Mouse (Mus musculus) neural tube, embryonic 11.5 days (tissue): ENCODE measurements at regions not wholly inside any gene's neighbourhood (a gene's known extent, or its start where the extent isn't known, plus 50 kb on each side); places are given as distances from the start of the nearest gene placed in this dataset.
"Not testable (repeated sequence)": the region's sequence is repeated elsewhere in the genome, so short reads cannot be mapped to it uniquely, and the experiment has no call there.

Experiments used
- ATAC-seq: fragments of 200-750 bp; cut with Nextera tagmentation; 2 replicates; pipeline ENCODE4 v1.8.0; 2017; ENCODE audit warnings: moderate number of reproducible peaks, mild to moderate bottlenecking, moderate TSS enrichment, moderate library complexity; ENCODE audit not compliant: insufficient read depth, low FRiP score, low TSS enrichment
- DNase-seq: peaks from one replicate; pipeline ENCODE4 v3.0.0-alpha.2; 2015; ENCODE audit warnings: low spot score
- H3K27ac ChIP-seq: fragments of 300-500 bp; sonication (generic); 2 replicates; pipeline ENCODE4 v1.5.1; 2014; ENCODE audit warnings: low read depth, mild to moderate bottlenecking, low read length
- H3K27me3 ChIP-seq: fragments of 300-500 bp; sonication (generic); 2 replicates; pipeline ENCODE4 v1.6.1; 2014; ENCODE audit warnings: mild to moderate bottlenecking, low read length, mixed read lengths; ENCODE audit not compliant: control insufficient read depth, insufficient read depth
- H3K36me3 ChIP-seq: fragments of 300-500 bp; sonication (generic); 2 replicates; pipeline ENCODE4 v1.6.1; 2014; ENCODE audit warnings: mild to moderate bottlenecking, low read length, moderate library complexity, mixed read lengths; ENCODE audit not compliant: control insufficient read depth, insufficient read depth
- H3K4me1 ChIP-seq: fragments of 300-500 bp; sonication (generic); 2 replicates; pipeline ENCODE4 v1.6.1; 2014; ENCODE audit warnings: low read length, mixed read lengths; ENCODE audit not compliant: control insufficient read depth, insufficient read depth
- H3K4me2 ChIP-seq: fragments of 300-500 bp; sonication (generic); 2 replicates; pipeline ENCODE4 v1.6.1; 2014; ENCODE audit warnings: low read depth, mild to moderate bottlenecking, moderate library complexity
- H3K4me3 ChIP-seq: fragments of 300-500 bp; sonication (generic); 2 replicates; pipeline ENCODE4 v1.5.1; 2014; ENCODE audit warnings: low read depth, low read length
- H3K9ac ChIP-seq: fragments of 300-500 bp; sonication (generic); 2 replicates; pipeline ENCODE4 v1.6.1; 2014; ENCODE audit warnings: mild to moderate bottlenecking, low read length
- H3K9me3 ChIP-seq: fragments of 300-500 bp; sonication (generic); 2 replicates; pipeline ENCODE4 v1.6.1; 2016; ENCODE audit warnings: low read length; ENCODE audit not compliant: control insufficient read depth
- whole genome bisulfite sequencing: fragments of 180-500 bp; shearing (Covaris S2); extraction: QIAGEN DNeasy Blood & Tissue Kit; methylation state at CpG from one replicate; pipeline ENCODE4 v1.1.7; 2014; 5-methylcytosine and 5-hydroxymethylcytosine counted together

DNA sequence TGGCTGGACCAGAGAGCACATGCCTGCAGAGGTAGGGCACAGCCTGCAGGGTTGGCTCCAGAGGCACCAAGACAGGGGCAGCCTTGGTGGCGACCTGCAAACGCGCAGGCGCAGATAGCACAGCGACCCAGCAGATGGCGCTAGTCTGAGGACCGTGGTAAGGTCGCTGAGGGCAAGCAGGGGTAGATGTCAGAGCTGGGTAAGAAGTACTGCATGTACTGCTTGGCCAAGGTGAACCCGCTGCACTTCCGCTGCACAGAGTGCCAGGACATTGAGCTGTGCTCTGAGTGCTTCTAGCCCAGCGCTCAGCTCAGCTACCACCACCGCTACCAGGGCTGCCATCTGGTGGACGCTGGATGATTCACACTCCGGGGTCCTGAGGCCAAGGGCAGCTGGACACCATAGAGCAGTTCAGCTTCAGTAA is 68.3 kb downstream of the Hsp90b1 start:
- DNase-seq (peak; percentile 82), ATAC-seq (peak; percentile 87)
- 2% methylated on average over 14 of the region's 14 CpGs for WGBS
- H3K27ac ChIP-seq, H3K27me3 ChIP-seq, H3K9me3 ChIP-seq, H3K36me3 ChIP-seq, H3K4me1 ChIP-seq: not testable (repeated sequence)
- Histone ChIP-seq H3K4me3 (peak overlapping the region; percentile 23; the same call in 1 of the 2 replicates), H3K4me2 (peak overlapping the region; percentile 37), H3K9ac (peak overlapping the region; percentile 10; the same call in 1 of the 2 replicates)

DNA sequence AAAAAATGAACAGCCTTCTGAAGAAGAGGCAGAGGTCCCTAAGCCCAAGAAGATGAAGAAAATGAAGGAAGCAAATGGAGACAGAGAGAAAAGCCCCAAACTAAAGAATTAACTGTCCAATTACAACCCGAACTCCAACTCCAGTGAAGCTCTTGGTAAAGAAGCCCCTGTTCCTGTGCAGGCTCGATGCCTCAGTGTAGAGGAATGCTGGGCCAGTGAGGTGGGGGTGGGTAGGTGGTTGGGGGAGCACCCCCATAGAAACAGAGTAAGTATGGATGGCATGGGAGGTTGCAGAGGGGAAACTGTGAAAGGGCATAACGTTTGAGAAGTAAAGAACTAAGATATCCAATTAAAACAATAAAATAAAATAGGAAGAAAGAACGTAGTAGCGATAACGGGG is 68.8 kb downstream of the Hsp90b1 start:
- H3K4me2 ChIP-seq = peak overlapping the region; percentile 37
- not testable (repeated sequence) for H3K4me1 ChIP-seq, H3K27ac ChIP-seq, DNase-seq, H3K4me3 ChIP-seq, H3K36me3 ChIP-seq, H3K27me3 ChIP-seq, H3K9me3 ChIP-seq
- H3K9ac ChIP-seq = 0 out of 2 replicates have a peak overlapping the region, but pooled peaks have one; percentile 10
- 0 out of 2 replicates have a peak, but pooled peaks have one; percentile 16 for ATAC-seq
- WGBS = 26% methylated on average over 6 of the region's 6 CpGs

DNA sequence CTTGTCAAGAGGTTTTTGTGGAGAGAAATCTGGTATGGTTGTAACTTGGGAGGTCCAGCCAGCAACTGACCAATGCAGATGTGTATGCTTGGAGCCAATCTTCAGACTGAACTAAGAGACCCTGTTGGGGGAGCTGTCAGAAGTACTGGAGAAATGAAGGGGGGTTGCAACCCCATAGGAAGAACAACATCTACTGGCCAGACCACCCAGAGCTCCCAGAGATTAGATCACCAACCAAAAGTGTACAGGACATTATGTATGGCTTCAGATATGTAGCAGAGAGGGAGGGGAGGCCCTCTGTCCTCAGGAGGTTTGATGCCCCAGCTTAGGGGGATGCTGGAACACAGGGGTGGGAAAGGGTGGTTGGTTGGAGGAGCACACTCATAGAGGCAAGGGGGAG is 78.6 kb downstream of the Hsp90b1 start:
- not testable (repeated sequence) for DNase-seq, H3K9ac ChIP-seq, H3K9me3 ChIP-seq, H3K4me3 ChIP-seq, H3K27ac ChIP-seq, H3K4me2 ChIP-seq, H3K36me3 ChIP-seq, H3K4me1 ChIP-seq, ATAC-seq, H3K27me3 ChIP-seq

DNA sequence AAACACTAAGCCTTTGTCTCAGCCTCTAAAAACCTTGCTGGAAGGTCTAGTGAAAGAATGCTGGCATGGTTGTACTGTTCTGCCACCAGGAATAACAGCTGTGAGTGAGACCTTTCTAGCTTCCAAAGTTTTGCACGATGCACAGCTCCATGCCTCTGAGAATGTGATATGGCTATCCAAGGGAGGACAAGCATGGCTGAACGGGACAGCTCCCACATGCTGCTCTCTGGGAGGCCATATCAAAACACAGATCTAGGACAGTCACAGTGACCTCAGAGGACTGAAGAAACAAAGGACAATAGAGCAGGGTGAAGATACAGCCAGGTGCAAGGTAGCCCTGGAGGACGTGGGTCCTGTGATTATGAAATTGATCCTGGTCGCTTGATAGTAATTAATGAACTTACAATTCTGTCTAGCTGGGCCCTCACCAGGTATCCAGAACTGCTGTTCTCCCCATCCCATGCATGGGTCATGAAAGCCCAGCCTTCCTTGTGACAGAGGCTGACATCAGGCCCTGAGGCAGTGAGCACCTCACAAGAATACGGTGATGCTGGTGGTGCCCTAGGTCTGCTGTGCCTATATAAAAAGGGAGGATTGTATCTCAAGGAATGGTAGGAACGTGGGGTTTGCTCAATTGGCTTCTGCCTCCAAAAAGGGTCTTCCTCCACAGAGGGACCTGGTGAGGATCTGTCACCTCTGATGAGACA is 87.2 kb downstream of the Hsp90b1 start:
- H3K4me1 ChIP-seq, H3K27ac ChIP-seq, H3K27me3 ChIP-seq, H3K4me2 ChIP-seq, H3K9ac ChIP-seq, H3K4me3 ChIP-seq, ATAC-seq, DNase-seq, H3K9me3 ChIP-seq, H3K36me3 ChIP-seq: not testable (repeated sequence)
- 85% methylated on average over 6 of the region's 6 CpGs for WGBS

DNA sequence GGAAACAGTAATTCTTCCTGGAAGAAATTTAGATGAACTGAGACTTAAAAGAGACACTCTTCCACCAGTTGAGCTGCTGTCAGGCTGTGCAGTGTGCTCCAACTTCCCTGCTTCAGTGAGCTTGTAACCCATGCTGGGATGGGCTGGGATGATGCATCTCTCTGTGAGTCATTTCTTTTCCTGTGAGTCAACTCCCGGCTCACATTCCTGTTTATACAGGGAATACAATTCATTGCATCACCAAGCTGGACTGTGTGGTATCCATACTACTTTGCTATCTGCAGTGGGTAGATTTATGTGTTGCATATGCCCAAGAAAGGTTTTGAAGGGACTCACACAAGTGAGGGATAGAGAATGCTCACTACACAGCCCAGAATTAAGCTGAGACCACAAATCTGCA is 93.0 kb downstream of the Hsp90b1 start:
- H3K9ac ChIP-seq, ATAC-seq, H3K27ac ChIP-seq, H3K4me1 ChIP-seq, H3K4me2 ChIP-seq, H3K9me3 ChIP-seq, H3K27me3 ChIP-seq, H3K36me3 ChIP-seq, H3K4me3 ChIP-seq, DNase-seq: not testable (repeated sequence)
- WGBS = 57% methylated on average over 1 of the region's 1 CpGs

DNA sequence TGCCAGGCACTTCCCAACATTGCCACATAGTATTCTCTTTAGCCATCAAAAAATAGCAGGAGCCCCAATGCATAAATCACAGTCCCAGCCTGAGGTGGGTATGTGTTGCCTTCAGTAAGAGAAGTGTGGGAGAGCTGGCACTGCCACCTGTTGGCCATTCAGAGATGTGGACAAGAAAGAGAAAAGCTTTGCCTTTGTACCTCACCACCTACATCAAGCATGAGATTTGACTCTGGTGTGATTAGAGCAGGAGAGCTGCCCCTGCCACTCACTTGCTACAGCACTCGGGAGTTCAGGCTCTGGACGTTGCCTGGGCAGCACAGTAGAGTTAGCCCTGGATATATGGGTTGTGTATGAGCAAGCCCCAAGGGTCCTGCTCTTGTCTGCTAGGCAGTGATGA is 95.3 kb downstream of the Hsp90b1 start:
- H3K9me3 ChIP-seq, H3K36me3 ChIP-seq, DNase-seq, H3K27ac ChIP-seq, H3K4me2 ChIP-seq, H3K27me3 ChIP-seq, ATAC-seq, H3K4me3 ChIP-seq, H3K9ac ChIP-seq, H3K4me1 ChIP-seq: not testable (repeated sequence)
- 63% methylated on average over 2 of the region's 2 CpGs for WGBS

DNA sequence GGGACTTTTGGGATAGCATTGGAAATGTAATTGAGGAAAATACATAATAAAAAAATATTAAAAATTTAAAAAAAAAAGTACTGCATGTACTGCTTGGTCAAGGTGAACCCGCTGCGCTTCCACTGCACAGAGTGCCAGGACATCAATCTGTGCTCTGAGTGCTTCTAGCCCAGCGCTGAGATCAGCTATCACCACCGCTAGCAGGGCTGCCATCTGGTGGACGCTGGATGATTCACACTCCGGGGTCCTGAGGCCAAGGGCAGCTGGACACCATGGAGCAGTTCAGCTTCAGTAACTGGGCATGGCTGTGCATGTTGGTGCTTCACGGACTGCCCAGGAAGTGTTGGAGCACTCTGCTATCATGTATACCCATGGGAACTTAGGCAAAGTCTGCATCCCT is 102.1 kb upstream of the Syn3 start:
- H3K4me2 ChIP-seq, H3K27ac ChIP-seq, H3K36me3 ChIP-seq, H3K4me3 ChIP-seq, H3K9me3 ChIP-seq, H3K4me1 ChIP-seq, H3K27me3 ChIP-seq, ATAC-seq, DNase-seq, H3K9ac ChIP-seq: not testable (repeated sequence)
- 48% methylated on average over 7 of the region's 7 CpGs for WGBS

DNA sequence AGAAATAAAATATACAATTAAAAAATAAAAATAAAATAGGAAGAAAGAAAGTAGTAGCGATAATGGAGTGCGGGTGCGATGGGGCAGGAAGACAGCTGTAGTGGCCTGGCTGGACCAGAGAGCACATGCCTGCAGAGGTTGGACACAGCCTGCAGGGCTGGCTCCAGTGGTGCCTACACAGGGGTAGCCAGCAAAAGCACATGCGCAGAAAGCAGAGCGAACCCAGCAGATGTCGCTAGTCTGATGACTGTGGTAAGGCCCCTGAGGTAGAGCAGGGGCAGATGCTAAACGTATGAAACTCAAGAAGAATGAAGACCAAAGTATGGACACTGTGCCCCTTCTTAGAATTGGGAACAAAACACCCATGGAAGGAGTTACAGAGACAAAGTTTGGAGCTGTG is 101.3 kb upstream of the Syn3 start:
- H3K27me3 ChIP-seq, H3K9ac ChIP-seq, H3K27ac ChIP-seq, H3K4me1 ChIP-seq, H3K9me3 ChIP-seq, DNase-seq, H3K4me2 ChIP-seq, H3K4me3 ChIP-seq, H3K36me3 ChIP-seq, ATAC-seq: not testable (repeated sequence)
- WGBS = 93% methylated on average over 7 of the region's 7 CpGs

DNA sequence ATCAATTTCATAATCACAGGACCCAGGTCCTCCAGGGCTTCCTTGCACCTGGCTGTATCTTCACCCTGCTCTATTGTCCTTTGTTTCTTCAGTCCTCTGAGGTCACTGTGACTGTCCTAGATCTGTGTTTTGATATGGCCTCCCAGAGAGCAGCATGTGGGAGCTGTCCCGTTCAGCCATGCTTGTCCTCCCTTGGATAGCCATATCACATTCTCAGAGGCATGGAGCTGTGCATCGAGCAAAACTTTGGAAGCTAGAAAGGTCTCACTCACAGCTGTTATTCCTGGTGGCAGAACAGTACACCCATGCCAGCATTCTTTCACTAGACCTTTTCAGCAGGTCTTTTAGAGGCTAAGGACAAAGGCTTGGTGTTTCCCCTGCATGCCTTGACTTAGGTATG is 91.5 kb upstream of the Syn3 start:
- not testable (repeated sequence) for H3K4me1 ChIP-seq, H3K4me2 ChIP-seq, H3K27ac ChIP-seq, H3K27me3 ChIP-seq, H3K36me3 ChIP-seq, ATAC-seq, H3K9me3 ChIP-seq, DNase-seq, H3K4me3 ChIP-seq, H3K9ac ChIP-seq
- WGBS = 68% methylated on average over 2 of the region's 2 CpGs
